Mouse (Mus musculus) layer of hippocampus, adult 9-10 months (tissue): ENCODE measurements at regions not wholly inside any gene's neighbourhood (a gene's known extent, or its start where the extent isn't known, plus 50 kb on each side); places are given as distances from the start of the nearest gene placed in this dataset.

Experiments used
- DNase-seq: peaks from one replicate; pipeline ENCODE4 v3.0.0; 2022; ENCODE audit warnings: low spot score

DNA sequence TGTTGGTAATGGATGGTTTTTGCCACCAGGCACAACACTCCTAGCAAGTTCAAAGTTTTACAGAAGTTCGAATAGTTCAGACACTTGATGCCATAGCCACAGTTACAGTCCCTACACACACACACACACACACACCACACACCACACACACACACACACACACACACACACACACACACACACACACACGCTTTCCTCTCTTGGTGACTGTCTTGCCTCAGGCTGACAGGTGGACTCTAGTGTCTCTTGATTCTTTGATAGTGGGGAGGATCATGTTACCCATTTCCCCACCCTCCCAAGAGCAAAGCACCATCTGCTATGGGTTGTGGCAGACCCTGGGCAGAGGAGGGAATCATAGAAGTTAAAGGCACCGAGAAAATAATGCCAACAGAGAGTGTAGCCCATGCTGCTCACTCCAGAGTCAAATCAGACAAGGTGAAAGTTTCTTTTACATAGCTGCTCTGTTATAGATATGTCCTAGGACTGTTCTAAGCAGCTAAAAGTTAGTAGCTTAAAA lies 75.9 kb downstream of the Klhl25 start:
- no peak for DNase-seq

DNA sequence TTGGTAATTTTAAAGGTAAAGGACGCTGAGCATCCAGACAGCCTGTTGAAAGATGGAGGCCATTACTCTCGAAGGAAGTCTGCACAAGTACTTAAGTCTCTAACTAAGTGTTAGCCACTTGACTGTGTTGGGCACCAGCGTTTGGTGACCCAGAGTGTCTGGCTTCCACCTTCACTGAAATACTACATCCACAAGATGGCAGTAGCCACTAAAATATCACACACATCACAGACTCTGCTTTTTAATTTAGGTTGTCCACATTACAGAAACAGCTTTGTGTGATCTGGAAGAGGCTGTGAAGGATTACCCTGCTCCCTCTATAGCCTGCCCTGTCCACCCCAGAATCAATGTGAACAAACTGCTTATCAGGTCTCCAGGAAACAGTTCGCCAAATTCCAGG lies 79.4 kb downstream of the Klhl25 start:
- DNase-seq: peak; percentile 63

DNA sequence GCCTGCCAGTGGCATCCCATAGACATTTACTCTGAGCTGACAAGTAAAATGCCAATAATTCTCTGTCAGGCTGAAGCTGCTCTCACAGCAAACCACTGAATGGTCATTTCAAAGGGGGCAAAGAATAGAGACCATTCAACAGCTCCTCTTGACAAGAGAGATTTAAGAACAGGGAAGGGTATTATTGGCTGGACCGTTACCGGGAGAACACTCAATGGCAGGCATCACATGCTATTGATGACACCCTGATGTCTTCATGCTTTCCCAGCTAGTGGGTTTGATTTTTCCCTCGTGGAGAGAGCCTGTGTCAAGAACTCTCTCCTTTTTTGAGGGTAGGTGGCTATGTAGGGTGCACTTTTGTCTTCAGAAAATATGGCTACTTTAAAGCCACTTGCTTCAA lies 95.7 kb downstream of the Klhl25 start:
- DNase-seq: no peak

DNA sequence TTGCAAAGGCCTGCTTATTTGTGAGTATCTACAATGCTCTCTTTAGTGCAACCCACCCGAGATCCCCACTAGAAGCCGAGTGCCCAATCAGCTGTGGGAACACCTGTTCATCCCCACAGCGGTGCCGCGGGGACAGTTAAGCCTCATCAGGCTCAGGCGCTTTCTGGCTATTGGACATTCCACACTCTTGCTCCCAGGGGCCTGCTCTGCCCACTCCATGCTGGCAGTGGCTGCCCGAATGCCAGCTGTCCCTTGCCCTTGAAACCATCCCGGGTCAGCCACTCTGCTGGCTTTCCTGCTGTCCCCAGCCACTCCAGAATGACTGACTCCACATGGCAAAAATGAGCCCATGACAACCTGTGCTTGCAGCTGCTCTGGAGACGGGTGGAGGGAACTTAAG lies 107.6 kb downstream of the Klhl25 start:
- DNase-seq: no peak

DNA sequence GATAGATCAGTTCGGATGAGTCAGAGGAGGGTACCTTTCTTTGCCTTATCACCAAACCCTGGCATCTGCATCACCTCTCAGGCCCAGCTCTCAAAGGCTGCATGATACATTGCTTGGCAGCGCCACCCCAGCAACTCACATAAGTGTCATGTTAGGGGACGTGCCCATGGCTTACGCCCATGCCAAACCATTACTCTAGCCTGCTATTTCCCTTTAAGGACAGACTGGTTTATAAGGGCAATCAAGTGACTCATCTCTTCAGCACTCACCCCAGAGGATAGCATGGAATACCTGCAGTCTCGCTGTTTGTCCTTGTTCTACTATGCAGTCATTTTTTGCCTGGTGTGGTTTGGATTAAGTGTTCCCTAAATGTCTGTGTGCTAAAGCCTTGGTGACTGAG lies 109.3 kb downstream of the Klhl25 start:
- no peak for DNase-seq

DNA sequence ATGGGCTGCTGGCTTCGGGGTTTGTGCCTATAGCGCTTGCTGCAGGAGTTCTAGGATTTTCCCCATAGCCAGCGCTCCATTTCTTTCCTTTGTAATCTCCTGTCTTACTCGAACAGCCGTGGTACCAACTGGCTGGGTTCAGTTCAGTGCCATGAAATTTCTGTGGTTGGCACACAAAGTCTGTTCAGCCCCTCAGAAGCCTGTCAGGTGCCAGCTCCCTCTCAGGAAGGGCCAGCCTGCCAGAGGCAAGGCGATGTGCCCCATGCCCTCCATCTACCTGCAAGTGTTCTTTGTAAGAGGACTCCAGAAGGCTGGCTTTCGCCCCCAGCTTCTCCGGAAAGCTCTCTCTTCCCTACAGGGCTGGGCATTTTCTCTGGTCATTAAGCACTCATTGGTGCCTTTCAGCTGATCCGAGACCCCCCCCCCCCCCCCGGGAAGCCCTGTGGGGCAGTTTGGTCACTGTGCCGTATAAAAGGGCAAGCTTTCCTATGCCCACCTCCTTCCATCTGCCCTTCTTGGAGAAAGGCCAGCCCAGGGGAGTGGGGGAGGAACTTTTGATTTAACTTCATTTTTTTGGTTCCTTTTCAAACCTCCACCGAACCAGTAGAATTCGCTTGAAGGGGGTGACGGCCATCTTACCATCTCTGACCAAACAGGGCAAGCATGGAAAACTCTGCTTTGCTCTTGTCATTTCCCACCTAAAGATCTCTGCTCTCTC lies 112.0 kb downstream of the Klhl25 start:
- no peak for DNase-seq

DNA sequence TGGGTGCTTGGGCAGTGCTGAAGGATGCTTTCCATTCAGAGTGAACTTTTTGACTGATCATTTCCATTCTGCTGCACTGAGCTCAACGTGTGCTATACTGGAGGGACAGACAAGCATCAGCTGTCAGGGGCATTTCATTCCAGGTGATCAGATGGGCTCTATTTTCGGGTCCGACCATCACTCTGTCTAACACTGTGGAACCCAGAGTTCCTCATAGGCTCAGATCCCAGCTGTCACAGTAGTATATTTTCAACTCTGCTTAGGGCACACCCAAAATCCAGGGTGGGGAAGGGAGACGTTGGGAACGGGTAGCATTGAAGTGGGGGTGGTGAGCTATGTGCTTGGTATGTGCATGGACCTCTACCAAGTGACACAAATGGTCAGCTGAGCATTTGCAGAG lies 120.1 kb downstream of the Klhl25 start:
- DNase-seq: no peak

DNA sequence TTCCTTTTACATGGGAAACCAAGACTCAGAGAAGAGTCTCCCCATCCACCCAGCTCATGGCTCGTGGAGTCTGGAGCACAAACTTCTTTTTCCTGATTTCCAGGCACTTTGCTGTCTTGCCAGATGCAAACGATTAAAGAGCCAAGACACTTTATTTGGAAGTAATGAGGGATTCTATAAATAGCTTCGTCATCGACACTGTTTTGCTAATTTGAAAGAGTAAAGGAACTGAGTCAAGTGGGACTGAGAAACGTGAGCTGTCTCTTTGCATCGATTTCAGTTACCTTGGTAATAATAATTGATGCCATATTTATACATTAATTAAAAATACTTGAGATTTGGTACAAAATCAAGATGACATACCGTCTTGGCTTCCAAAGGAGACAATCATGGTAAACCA lies 122.8 kb downstream of the Klhl25 start:
- DNase-seq: no peak

DNA sequence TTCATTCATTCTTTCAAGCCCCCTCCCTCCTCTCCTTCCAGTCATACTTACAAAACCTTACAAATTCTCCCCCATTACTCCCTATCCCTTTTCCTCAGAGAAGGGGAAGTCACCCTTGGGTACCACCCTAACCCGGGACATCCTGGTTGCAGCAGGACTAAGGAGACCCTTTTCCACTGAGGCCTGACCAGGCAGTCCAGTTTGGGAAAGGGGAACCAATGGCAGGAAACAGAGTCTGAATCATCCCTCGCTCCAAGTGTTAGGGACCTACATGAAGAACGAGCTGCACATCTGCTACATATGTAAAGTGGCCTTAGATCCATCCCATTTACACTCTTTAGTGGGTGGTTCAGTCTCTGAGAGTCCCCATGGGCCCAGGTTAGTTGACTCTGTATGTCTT lies 123.6 kb downstream of the Klhl25 start:
- no peak for DNase-seq

DNA sequence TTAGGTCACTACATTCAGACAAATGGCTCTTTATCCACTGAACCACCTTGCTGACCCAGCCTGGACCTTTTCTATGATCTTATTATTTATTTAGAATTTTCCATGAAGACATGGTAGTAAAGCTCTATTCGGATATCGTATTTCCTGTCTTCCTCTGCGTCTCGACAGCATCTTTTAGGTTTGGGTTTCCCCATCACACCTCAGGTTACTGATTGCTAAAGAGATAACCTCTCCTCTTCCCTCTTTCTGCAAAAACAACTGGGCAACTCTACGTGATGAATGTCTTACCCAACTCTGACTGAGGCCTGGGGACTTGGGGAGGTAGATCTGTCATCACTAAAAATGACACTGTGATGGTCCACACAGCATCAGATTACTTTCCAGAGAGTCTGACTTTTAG lies 133.4 kb downstream of the Klhl25 start:
- DNase-seq: no peak

DNA sequence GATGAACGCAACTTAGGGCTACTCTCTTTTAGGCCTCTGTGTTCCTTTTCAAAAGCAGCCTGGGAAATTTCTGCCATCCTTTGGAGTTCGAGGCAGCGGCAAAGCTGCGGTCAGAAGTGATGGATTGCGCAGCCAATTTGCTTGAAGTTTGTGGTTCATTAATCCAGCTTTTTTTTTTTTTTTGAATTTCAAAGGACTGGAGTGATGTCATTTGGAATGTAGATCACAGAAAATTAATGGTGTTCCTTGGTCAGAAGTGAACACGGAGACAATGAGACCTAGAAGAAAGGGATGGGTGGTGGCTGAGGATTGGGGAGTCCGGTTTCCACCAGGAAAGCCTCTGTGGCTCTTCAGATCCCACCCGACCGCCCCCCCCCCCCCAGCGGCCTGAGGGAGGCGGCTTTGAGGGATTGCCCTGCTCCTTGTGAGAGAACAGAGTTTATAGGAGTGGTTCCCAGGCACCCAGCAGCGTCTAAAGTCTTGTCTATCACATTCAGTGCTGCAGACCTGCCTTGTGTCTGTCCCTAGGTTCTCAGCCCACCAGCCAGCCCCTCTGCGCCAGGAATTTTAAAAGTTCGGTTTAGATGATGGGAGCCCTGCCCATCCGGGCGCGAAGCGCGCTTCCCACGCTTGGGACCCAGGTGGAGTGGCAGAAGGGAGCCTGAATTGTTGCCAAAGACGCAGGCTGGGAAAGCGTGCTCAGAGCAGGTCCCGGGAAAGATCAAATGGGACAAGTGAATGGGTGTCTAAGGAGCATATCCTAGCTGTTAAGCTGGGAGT lies 135.1 kb downstream of the Klhl25 start:
- DNase-seq: no peak

DNA sequence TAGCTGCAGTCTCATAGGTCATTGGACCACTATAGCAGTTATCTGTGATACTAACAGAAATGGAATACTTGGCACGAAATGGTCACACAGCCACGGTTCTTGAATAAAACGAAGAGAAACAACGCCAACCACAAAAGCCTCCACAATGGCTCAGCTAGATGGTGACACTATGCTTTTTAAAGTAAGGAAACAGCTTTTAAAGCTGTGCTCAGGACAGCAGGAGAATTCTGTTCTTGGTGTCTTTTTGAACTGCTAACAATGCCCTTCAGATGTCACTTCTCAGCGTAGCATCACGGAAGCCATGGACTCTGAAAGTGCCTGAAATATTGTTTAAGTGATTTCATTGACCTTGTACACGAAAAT lies 135.7 kb downstream of the Klhl25 start:
- DNase-seq: no peak

DNA sequence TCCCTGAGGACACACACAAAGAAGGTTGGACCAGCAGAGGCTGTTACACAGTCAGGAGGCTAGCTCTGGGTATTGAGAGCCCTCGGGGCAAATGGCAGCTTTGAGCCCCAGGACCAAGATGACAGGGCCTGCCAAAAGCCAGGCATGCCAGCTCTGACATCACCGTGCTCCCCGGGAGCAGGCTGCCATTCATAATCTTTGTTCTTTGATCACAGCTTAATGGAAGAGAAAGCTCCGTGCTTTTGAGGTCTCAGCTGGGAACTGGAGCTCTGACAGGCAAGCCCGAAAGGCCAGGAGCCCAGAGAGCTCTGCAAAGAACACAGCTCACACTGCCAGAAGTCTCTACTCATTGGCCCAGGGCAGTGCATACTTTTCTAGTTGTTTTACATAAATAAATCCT lies 150.7 kb downstream of the Klhl25 start:
- DNase-seq: no peak

DNA sequence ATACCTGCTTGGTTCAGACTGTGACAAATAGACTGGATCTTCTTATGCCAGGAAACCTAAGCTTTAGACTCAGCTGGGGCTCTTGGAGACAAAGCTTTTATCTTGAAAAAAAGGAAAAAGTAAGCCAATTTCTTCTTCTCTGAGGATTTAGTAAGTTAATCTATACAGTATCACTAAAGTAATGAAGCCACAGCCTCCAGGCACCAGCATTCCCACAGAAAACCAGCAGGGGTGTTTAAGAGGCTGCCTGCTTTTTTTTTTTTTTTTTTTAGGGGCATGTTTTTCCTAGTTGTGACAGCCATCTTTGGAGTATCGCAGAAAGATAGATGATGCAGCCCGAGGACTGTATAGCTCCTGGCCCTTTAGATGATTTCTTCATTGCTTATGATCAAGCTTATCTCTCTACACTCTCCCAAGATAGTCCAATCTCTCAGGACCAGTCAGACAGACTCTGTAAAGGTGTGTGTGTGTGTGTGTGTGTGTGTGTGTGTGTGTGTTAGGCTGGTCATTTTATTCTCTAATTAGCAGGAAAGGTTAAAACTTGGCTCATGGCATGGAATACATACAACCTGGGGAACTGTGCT lies 151.3 kb downstream of the Klhl25 start:
- no peak for DNase-seq

DNA sequence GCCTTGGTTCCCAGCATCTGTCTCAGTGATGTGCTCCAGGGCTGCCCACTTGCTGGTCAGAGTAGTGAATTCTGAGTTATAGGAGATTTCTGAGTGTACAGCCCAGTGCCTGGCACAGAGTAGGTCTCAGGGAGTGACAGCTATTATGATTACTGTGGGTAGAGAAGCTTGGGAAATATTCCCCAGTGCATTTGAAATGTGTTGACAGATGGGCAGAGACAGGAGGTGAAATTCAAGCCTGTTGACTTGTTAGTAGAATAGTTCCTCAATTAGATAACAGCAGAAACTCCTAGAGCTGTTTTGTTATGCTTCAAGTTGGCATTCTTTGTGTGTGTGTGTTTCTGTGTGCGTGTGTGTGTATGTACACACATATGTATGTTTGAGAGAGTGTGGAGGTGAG lies 152.9 kb downstream of the Klhl25 start:
- no peak for DNase-seq

DNA sequence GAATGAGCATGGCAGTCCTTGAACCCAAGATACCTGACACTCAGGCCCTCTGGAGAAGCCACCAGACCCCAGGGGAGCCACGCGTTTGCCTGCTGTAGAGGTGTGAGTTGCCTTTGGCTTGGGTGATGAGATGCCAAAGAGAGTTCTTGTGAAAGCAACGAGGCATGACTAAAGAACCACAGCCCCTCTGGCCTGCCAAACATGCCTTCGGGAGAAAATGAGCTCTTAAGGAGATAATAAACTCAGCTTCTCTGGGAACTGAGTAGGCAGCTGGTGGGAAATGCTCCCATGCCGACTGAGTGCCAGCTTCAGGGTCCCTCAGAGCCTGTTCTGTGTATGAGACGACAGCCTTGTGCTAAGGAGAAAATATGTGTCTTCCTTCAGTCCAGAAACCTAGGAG lies 160.1 kb downstream of the Klhl25 start:
- DNase-seq: no peak

DNA sequence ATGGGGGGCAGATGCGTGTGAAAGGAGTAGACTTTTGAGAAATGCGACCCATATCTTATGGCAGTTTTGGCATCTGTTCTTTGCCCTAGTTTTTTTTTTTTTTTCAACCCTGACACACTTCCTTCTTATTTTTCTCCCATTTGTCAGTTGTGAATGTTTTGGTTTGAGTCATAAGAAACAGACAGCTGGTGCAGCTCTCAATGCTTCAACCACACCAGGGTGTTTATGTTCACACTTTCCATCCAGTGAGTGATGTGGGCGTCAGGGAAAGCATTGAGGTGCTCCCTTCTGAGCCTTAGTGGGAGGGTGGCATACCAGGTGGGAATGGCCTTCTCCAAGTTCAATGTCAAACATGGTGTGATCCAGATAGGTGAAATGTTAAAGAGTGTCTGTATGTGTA lies 181.9 kb upstream of the Agbl1 start:
- peak; percentile 24 for DNase-seq

DNA sequence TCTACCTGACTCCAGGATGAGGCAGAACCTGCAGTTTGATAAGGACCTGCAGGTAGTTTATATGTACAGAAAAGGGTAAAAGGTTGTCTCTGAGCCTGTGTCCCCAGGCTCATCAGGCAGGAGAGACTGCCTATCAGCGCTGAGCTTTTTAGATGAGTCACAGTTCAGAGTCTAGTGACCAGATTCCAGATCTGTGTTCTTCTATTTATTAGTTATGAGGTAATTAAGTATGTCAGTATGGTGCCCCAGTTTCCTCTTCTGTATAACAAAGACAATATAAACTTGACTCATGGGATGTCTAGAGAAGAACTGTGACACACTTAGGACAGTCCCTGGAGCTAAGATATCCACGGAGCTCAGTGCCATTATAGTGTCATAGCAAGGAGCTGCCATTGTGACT lies 180.3 kb upstream of the Agbl1 start:
- no peak for DNase-seq

DNA sequence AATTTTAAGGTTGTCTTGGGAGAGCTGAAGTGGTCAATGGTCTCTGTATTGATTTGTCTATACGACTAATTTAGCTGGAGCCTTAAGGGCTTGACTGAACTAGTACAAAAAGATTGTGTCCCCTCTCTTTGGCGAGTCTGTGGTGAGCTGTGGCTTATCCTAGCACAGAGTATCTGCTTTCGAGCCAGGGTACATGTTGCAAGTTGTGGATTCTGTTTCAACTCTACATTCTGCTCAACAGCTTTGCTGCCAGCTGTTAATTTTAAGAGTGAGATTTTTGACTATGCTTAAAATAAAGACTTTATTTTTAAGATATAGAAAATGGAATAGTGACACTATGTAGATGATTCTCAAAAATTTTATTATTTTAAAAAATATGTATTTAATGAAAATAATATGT lies 175.8 kb upstream of the Agbl1 start:
- DNase-seq: peak; percentile 20

DNA sequence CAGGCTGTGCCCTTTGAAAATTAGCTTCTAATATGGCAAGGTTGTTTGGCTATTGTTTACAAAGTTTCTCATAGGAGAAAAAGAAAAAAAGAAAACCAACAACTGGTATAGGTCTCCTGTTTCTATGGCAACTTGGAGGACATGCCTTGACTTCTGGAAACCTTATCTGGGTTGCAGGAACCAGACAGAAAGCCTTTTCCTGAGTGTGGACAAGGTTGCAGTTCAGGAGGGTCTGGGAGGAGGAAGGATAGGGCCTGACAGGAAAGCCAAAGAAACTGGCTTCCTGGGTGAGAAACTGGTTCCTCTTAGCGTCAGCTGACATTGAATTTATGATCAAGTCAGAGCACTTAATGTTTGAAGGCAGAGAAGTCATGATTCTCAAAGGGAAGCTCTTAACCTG lies 130.5 kb upstream of the Agbl1 start:
- no peak for DNase-seq

DNA sequence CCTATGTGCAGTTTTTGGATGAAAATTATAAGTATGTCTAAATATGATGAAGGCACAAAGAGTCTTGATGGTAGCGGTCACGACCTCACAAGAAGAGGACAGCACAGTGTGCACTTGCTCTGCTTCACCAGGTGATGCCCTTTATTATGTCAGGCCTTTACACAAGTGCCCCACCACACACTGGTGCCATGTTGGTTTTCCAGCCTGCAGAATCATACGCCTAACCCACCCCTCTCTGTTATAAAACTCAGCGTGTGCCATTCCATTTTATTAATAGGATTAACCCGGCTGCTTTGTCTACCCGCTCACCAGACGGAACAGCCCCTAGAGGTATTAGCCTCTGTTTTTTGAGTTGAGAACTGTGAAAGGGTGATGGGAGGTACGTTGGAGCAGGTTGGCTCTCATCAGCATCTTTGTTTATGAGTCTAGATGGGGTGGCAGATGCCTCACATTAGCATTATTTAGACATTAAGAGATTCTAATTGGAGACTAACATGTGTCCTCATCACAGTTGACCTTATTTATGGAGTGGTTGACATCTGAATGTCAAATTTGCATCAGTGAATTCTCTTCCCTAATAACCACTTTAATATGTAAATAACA lies 108.3 kb upstream of the Agbl1 start:
- DNase-seq: no peak

DNA sequence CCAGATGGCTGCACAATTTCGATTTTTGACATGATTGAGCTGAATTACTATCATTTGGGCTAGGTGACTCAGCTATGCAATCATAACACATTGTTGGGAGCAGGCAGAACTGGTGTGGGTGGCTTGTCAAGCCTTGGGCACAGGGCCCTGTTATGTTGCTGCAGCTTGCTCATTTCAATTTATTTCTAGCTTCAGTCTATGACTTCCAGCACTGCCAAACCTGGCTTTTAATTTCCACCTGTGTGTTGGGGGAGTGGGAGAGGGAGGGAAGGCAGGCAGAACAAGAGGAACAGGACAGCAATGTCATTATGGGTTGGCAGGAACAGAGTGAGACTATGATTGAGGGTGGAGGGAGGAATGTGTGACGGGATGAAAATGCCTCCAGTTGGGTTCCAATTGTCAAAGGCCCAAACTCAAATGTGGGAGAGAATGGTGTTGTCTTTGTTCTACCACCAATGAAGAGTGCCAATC lies 102.0 kb upstream of the Agbl1 start:
- peak; percentile 67 for DNase-seq

DNA sequence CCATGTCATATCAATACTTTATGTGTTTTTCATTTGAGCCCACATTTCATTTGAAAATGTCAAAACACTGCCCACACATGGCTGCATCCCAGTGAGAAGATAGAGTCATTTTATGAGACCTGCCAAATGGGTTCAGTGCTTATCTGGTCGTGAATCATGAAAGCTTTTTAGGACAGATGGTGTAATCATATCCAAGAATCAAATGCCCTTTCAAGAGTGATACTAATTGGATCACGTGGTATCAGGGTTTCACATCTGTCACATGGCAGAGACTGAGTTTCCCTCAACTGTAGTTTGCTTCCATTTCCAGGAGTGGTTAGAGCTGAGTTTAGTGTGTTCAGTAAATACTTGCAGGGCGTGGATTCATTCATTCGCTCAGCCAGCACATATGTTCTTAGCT lies 87.2 kb upstream of the Agbl1 start:
- DNase-seq: peak; percentile 59
